In the genomic region with DNA sequence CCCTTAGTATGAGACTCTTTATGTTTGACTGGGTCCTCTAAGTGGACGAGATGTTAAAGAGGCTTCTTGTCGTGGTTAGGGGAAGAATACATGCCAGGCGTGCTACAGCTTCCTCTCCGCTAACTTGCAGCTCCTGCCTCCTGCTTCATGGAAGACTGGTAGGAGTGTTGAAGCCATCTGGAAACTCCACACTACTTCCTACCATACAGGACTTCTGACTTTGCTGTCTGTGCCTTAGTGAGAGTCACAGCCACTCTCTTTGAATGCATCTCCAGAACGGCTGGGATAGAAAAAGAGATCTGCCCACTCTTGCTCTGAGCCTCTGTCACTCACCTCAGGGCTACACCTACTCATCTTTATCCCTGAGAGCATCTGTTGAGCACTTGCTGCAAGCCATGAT, we compare ENCODE assay signal across 17 mouse cellular contexts.
A peak's percentile ranks its signal among the peaks of the same experiment; 100 is the strongest.
DNase-seq lines count a peak whose midpoint lies in the region; TF ChIP-seq lines count a peak whose summit lies in the region.
"Had no signal": no experiment of that assay in that cellular context is flagged by ENCODE, and none has a peak within 500 bp of the region (broad histone marks: within the 10 kb centered on the region; RNA-seq: fewer than 3 reads in every experiment).

No protein-coding gene starts in this region.

- H3K4me3 ChIP-seq in left cerebral cortex, adult 2 months: no peak overlapping the region
- H3K4me3 ChIP-seq: embryonic facial prominence, embryonic 10.5 days; forebrain, embryonic 13.5 days; heart, embryonic 13.5 days; hindbrain, embryonic 12.5 days had no signal

- TF ChIP-seq CTCF in left cerebral cortex, adult 2 months (IDR thresholded peaks at IDR 0.05): no peak

- peak; percentile 34 for DNase-seq in heart, adult 11 months
- no peak for DNase-seq in heart, adult 9 months (ENCODE audit: low spot score in 2 of 2)
- no peak for DNase-seq in left cerebral cortex, adult 2 months (ENCODE audit: extremely low spot score in 1 of 2, low spot score in 2 of 2)
- DNase-seq in left cerebral cortex, postnatal 36 days (ENCODE audit: low spot score in 2 of 2): no peak
- DNase-seq in brain, adult 2 months (ENCODE audit: low read depth, low spot score): peak; percentile 86
- peak; percentile 84 for DNase-seq in telencephalon, adult 2 months (ENCODE audit: low read depth, low spot score)
- DNase-seq: adrenal gland, postnatal 14 days; cerebellum, adult 18-20 months; cerebellum, postnatal 10 days; forebrain, postnatal 0 days; gastrocnemius, postnatal 14 days; heart, postnatal 36 days had no signal

- H3K27ac ChIP-seq in left cerebral cortex, adult 2 months: peak overlapping the region; percentile 51
- H3K27ac ChIP-seq: embryonic facial prominence, embryonic 10.5 days; forebrain, embryonic 13.5 days; heart, embryonic 13.5 days; hindbrain, embryonic 12.5 days; hindbrain, postnatal 0 days had no signal

- intact Hi-C loops in left cerebral cortex, adult 2 months (cut with DNase I): loop anchor here (5.0 to 10.0 kb wide), 2 partner anchors 68 to 796 kb away; no protein-coding TSS in a partner anchor
- intact Hi-C loops in left cerebral cortex, postnatal 36 days (cut with DNase I): no loop called here

Comparison
In these comparisons a context has a peak if more than half of its experiments do, and no peak if none do; other contexts are left out.
1. DNase-seq: peak in heart, adult 11 months (single experiment), brain, adult 2 months (single experiment) and telencephalon, adult 2 months (single experiment); none in heart, adult 9 months (0 of 2), left cerebral cortex, adult 2 months (0 of 2) and left cerebral cortex, postnatal 36 days (0 of 2).